Mouse (Mus musculus) forebrain, embryonic 11.5 days (tissue): Measurements from ENCODE around the gene 4921517D22Rik. TPM values are rescaled to one million over a fixed set of nuclear protein-coding genes. Genes with fewer than 3 reads are reported as not detected.
"Not testable (repeated sequence)": the region's sequence is repeated elsewhere in the genome, so short reads cannot be mapped to it uniquely, and the experiment has no call there.

ENCODE experiments used
- ATAC-seq: fragments of 200-750 bp; cut with Nextera tagmentation; replicated peaks from 2 replicates; pipeline ENCODE4 v1.8.0; 2017; ENCODE audit warnings: moderate TSS enrichment; ENCODE audit not compliant: low FRiP score
- DNase-seq: peaks from one replicate; pipeline ENCODE4 v3.0.0-alpha.2; 2017; ENCODE audit warnings: low spot score
- H3K27ac ChIP-seq: fragments of 300-500 bp; sonication (generic); 2 replicates; pipeline ENCODE4 v1.5.1; 2014; ENCODE audit warnings: low read depth, low read length
- H3K27me3 ChIP-seq: fragments of 300-500 bp; sonication (generic); 2 replicates; pipeline ENCODE4 v1.6.1; 2014; ENCODE audit warnings: mild to moderate bottlenecking, low read length, mixed read lengths; ENCODE audit not compliant: control insufficient read depth, insufficient read depth
- H3K36me3 ChIP-seq: fragments of 300-500 bp; sonication (generic); 2 replicates; pipeline ENCODE4 v1.6.1; 2014; ENCODE audit warnings: mild to moderate bottlenecking, low read length, moderate library complexity, mixed read lengths; ENCODE audit not compliant: control insufficient read depth, insufficient read depth
- H3K4me1 ChIP-seq: fragments of 300-500 bp; sonication (generic); replicated peaks from 2 replicates; pipeline ENCODE4 v1.6.1; 2014; ENCODE audit warnings: low read length, mixed read lengths; ENCODE audit not compliant: control insufficient read depth, insufficient read depth
- H3K4me2 ChIP-seq: fragments of 300-500 bp; sonication (generic); 2 replicates; pipeline ENCODE4 v1.6.1; 2014; ENCODE audit warnings: low read depth, mild to moderate bottlenecking, low read length, moderate library complexity, mixed read lengths; ENCODE audit not compliant: severe bottlenecking
- H3K4me3 ChIP-seq: fragments of 300-500 bp; sonication (generic); 2 replicates; pipeline ENCODE4 v1.5.1; 2014; ENCODE audit warnings: low read depth, low read length
- H3K9ac ChIP-seq: fragments of 300-500 bp; sonication (generic); 2 replicates; pipeline ENCODE4 v1.6.1; 2014; ENCODE audit warnings: low read length
- H3K9me3 ChIP-seq: fragments of 300-500 bp; sonication (generic); 2 replicates; pipeline ENCODE4 v1.6.1; 2016; ENCODE audit warnings: low read length, mixed read lengths; ENCODE audit not compliant: control insufficient read depth
- WGBS: fragments of 180-500 bp; shearing (Covaris S2); extraction: QIAGEN DNeasy Blood & Tissue Kit; methylation state at CpG from one replicate; pipeline ENCODE4 v1.1.7; 2014; 5-methylcytosine and 5-hydroxymethylcytosine counted together
- polyA plus RNA-seq: library from polyadenylated mRNA; unstranded; fragments of >200 nt; fragmentation: Nextera tagmentation; extraction: Ambion mirVana; gene quantifications from 2 replicates; pipeline ENCODE4 v1.2.1, GENCODE M21; 2014

Gene 4921517D22Rik
- polyA plus RNA-seq, 1 experiment from 2014 or later: not detected

DNA sequence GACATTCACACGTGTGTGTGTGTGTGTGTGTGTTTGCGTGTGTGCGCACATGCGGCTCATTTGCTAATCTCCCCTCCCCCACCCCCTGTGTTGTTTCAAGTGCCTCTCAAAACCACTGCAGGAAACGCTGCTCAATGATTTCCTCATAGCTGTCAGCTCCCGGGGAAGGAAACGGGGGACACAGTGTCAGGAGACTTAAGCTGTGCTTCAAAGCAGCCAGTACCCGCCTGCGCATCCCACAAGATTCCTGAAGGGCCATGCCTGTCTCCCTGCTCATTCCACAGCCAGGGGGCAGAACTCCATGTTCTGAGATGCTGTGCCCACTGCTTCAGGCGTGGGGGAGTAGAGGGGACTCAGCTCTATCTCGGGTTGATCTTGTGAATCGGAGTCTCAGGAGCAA, 10.7 kb upstream of the 4921517D22Rik start:
- H3K4me3 ChIP-seq: no peak overlapping the region
- H3K4me1 ChIP-seq: no peaks in the 10 kb centered on the region
- H3K4me2 ChIP-seq: no peak overlapping the region
- no peaks in the 10 kb centered on the region for H3K9me3 ChIP-seq
- H3K27me3 ChIP-seq: no peaks in the 10 kb centered on the region
- no peak for DNase-seq
- H3K36me3 ChIP-seq: no peaks in the 10 kb centered on the region
- no peak overlapping the region for H3K27ac ChIP-seq
- H3K9ac ChIP-seq: no peak overlapping the region
- ATAC-seq: no peak
- WGBS: 68% methylated on average over 12 of the region's 12 CpGs

DNA sequence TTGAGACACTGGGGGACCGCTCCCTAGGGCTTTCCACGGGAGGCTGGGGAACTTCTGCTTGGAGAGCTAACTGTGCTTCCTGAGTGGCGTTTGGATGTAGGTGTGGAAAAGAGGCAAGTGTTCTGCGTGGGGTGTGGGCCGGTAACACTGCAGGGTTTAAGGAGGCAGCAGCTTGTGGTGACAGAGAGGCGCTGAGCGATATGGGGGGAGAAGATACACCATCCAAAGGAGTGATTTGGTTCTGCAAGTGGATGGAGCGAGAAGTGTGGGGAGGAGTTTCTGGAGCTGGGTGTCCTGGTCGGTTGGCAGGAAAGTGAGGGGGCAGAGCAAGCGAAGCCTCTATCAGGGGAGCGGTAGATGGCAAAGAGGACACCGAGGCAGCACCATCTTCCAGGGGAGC, 9.6 kb upstream of the 4921517D22Rik start:
- Histone ChIP-seq H3K27ac (no peak overlapping the region), H3K9me3 (no peaks in the 10 kb centered on the region), H3K27me3 (no peaks in the 10 kb centered on the region), H3K4me3 (no peak overlapping the region), H3K9ac (no peak overlapping the region), H3K4me1 (no peaks in the 10 kb centered on the region), H3K4me2 (no peak overlapping the region), H3K36me3 (no peaks in the 10 kb centered on the region)
- 88% methylated on average over 12 of the region's 12 CpGs for WGBS
- no peak for ATAC-seq
- no peak for DNase-seq

DNA sequence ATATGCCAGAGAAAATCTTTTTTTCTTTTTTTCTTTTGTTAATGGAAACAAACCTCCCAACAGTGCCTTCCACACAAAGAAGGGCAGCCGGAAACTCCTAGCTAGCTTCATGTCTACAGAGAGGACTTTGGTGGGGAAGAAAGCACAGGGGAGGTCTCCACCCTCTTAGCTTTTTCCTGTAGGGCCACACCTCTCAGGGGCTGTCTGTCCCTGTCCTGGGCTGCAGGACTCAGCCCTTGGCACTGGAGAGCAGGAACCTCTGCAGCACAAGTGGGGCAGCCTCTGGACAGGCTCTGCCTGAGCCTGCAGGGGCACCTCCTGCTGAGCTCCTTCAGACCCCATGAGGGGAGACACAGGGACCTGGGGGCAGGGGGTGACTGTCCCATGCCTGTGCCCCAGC, 6.2 kb upstream of the 4921517D22Rik start:
- not testable (repeated sequence) for H3K4me2 ChIP-seq, H3K27me3 ChIP-seq, DNase-seq, H3K27ac ChIP-seq, ATAC-seq, H3K4me3 ChIP-seq, H3K4me1 ChIP-seq, H3K36me3 ChIP-seq, H3K9ac ChIP-seq, H3K9me3 ChIP-seq
- WGBS: 71% methylated on average over 1 of the region's 1 CpGs

DNA sequence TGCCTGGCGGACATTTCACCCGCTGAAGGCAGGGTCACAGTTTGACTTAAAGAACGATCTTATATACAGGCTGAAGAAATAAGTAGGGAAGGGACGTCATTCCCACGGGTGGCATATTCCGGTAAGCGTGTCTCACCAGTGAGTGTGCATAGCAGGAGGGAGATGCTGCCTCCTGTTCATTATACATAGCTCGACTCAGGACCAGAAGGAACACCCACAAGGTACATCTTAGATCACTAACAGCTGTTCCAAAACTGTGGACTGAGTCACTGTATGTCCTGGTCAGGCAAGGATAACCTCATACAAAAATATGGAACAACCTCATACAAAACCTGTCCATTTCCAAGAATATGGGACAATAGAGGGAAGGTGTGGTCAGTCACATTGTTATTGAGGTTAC, 5.2 kb upstream of the 4921517D22Rik start:
- Histone ChIP-seq H3K9ac (no peak overlapping the region), H3K27ac (no peak overlapping the region), H3K4me3 (no peak overlapping the region), H3K27me3 (no peaks in the 10 kb centered on the region), H3K4me1 (no peaks in the 10 kb centered on the region), H3K36me3 (no peaks in the 10 kb centered on the region), H3K4me2 (no peak overlapping the region), H3K9me3 (no peaks in the 10 kb centered on the region)
- no peak for DNase-seq
- WGBS: 89% methylated on average over 8 of the region's 8 CpGs
- no peak for ATAC-seq

DNA sequence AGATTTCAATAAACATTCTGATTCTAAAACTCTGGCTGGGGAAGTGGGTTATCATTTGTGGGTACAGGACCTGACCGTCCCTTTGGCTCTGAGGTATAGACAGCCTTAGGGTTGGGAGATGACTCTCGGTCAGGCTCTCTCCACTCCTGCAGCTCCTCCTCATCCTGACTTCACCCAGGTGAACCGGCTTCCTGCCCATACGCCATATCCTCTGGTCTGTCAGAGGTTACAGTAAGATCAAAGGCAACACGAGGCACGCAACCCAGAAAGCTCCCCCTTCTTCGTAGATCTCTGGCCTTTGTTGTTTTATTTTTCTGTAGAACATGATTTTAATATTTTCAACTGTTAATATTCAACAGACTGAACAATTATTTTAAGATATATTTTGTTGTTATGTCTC, 1.9 kb upstream of the 4921517D22Rik start:
- 92% methylated on average over 7 of the region's 7 CpGs for WGBS
- no peaks in the 10 kb centered on the region for H3K27me3 ChIP-seq
- H3K27ac ChIP-seq: no peak overlapping the region
- ATAC-seq: no peak
- H3K36me3 ChIP-seq: no peaks in the 10 kb centered on the region
- no peak overlapping the region for H3K4me3 ChIP-seq
- H3K4me1 ChIP-seq: no peaks in the 10 kb centered on the region
- DNase-seq: no peak
- H3K9me3 ChIP-seq: no peaks in the 10 kb centered on the region; the same call in 1 of the 2 replicates
- no peak overlapping the region for H3K9ac ChIP-seq
- no peak overlapping the region for H3K4me2 ChIP-seq

DNA sequence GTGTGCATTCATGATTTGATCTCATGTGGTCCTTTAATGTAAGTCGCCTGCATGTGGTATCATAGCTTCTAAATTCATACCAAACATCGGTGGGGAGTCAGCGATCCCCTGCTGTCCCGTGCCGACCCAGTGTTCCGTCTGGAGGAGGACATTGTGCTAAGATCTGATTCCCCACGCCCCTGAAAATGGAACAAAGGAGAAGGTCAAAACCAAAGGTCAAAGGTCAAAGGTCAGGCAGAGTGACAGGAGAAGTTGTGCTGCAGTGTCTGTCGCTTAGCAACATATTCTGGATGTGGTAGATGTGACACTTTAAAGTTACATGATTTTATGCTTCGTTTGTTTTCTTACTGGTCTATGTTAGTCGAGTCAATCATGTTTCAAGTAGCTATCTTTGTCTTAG, 2.4 kb downstream of the 4921517D22Rik start:
- DNase-seq: no peak
- Histone ChIP-seq H3K9ac (no peak overlapping the region), H3K4me1 (no peaks in the 10 kb centered on the region), H3K4me3 (no peak overlapping the region), H3K27me3 (no peaks in the 10 kb centered on the region), H3K36me3 (no peaks in the 10 kb centered on the region), H3K27ac (no peak overlapping the region), H3K9me3 (no peaks in the 10 kb centered on the region; the same call in 1 of the 2 replicates), H3K4me2 (no peak overlapping the region)
- WGBS: 37% methylated on average over 10 of the region's 10 CpGs
- ATAC-seq: no peak

DNA sequence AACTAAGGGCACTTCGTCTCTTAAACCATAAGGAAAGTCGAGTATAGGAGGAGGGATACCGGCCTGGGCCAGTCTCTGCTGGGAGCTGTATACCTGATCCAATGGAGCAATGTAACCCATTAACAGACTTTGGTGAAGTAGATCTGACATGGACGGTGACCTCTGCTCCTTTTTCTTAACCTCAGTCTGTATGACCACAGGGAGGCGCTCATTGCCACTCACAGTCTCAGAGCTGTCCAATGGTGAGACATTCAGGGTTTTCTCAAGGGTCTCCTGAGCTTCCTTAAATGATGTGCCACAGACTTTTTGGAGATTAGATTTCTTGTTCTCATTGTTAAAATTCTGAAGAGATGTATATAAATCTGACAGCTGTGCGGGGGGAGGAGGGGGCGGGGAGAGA, 3.3 kb downstream of the 4921517D22Rik start:
- ATAC-seq (no peak), DNase-seq (no peak)
- no peak overlapping the region for H3K9ac ChIP-seq
- H3K4me3 ChIP-seq: no peak overlapping the region
- no peaks in the 10 kb centered on the region for H3K4me1 ChIP-seq
- no peaks in the 10 kb centered on the region; the same call in 1 of the 2 replicates for H3K9me3 ChIP-seq
- 84% methylated on average over 7 of the region's 7 CpGs for WGBS
- H3K27me3 ChIP-seq: no peaks in the 10 kb centered on the region
- H3K27ac ChIP-seq: no peak overlapping the region
- no peaks in the 10 kb centered on the region for H3K36me3 ChIP-seq
- no peak overlapping the region for H3K4me2 ChIP-seq

DNA sequence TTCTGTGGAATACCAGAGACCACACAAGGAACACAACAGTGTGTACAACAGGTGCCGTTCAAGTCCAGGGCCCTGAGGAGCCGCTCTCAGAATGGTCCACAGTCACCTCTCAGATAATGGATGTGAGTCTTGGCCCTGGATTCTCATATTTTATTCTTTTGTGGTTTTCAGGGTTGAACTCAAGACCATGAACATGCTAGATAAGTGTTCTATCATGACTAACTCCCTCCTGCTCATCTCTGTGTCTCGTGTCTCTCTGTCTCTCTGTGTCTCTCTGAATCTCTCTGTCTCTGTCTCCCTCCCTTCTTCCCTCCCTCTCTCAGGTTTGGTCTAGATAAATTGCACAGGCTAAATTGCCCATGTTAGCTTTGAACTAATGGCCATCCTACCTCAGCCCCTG, 4.1 kb downstream of the 4921517D22Rik start:
- H3K4me2 ChIP-seq: no peak overlapping the region
- WGBS: 95% methylated on average over 3 of the region's 3 CpGs
- H3K9ac ChIP-seq: no peak overlapping the region

DNA sequence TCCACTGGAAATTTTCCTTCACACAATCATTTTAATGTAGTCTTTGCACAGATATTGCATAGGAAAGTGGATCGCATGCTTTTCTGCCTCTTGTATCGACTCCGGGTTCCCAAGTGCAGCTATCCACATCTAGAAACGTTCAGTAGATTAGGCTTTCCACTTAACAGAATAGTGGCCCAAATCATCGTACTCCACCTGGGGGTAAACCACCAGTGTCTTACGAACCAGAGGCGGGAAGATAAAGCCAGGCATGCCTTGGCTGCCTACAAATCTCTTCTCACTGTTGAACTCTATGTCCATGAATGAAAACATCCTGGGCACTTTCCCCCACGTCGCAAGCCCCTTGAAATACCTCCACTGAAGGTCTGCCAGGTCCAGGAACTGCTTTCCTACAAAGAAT, 4.6 kb downstream of the 4921517D22Rik start:
- Histone ChIP-seq H3K9ac (no peak overlapping the region), H3K27me3 (no peaks in the 10 kb centered on the region), H3K4me2 (no peak overlapping the region), H3K36me3 (no peaks in the 10 kb centered on the region), H3K27ac (no peak overlapping the region), H3K4me3 (no peak overlapping the region), H3K9me3 (no peaks in the 10 kb centered on the region; the same call in 1 of the 2 replicates), H3K4me1 (no peaks in the 10 kb centered on the region)
- no peak for DNase-seq
- 83% methylated on average over 9 of the region's 9 CpGs for WGBS
- ATAC-seq: no peak

More for the DNA sequence above, 4.1 kb downstream of the 4921517D22Rik start:
- Histone ChIP-seq H3K4me3 (no peak overlapping the region), H3K27me3 (no peaks in the 10 kb centered on the region), H3K36me3 (no peaks in the 10 kb centered on the region), H3K9me3 (no peaks in the 10 kb centered on the region; the same call in 1 of the 2 replicates), H3K27ac (no peak overlapping the region), H3K4me1 (no peaks in the 10 kb centered on the region)
- ATAC-seq (no peak), DNase-seq (no peak)
